Mouse (Mus musculus) liver, adult 2 months (tissue): Measurements from ENCODE around the gene Slc35e3. TPM values are rescaled to one million over a fixed set of nuclear protein-coding genes. Genes with fewer than 3 reads are reported as not detected.
A peak's percentile ranks its signal among the peaks of the same experiment; 100 is the strongest.

Source experiments
- DNase-seq: peaks from one replicate; pipeline ENCODE4 v3.0.0-alpha.2; 2011; ENCODE audit warnings: low read depth, low spot score; ENCODE audit errors: extremely low read depth
- H3K27ac ChIP-seq: fragments of 200-500 bp; replicated peaks from 2 replicates; pipeline ENCODE4 v1.5.1; 2012; ENCODE audit warnings: low read depth, mild to moderate bottlenecking, control low read depth, inconsistent platforms, low read length; ENCODE audit not compliant: insufficient read depth
- H3K27me3 ChIP-seq: fragments of 200-500 bp; 2 replicates; pipeline ENCODE4 v1.6.1; 2012; ENCODE audit warnings: mild to moderate bottlenecking, moderate library complexity, low read length, inconsistent platforms; ENCODE audit not compliant: control insufficient read depth, insufficient read depth
- H3K36me3 ChIP-seq: fragments of 200-500 bp; 2 replicates; pipeline ENCODE4 v1.6.1; 2012; ENCODE audit warnings: low read length, inconsistent platforms; ENCODE audit not compliant: control insufficient read depth, insufficient read depth
- H3K4me1 ChIP-seq: fragments of 200-500 bp; 2 replicates; pipeline ENCODE4 v1.6.1; 2011; ENCODE audit warnings: low read length; ENCODE audit not compliant: control insufficient read depth, insufficient read depth
- H3K4me3 ChIP-seq: fragments of 200-500 bp; 2 replicates; pipeline ENCODE4 v1.5.1; 2011; ENCODE audit warnings: low read depth, mild to moderate bottlenecking, control low read depth, low read length, moderate library complexity; ENCODE audit not compliant: insufficient read depth
- H3K79me2 ChIP-seq: fragments of 200-500 bp; 2 replicates; pipeline ENCODE4 v1.6.1; 2012; ENCODE audit warnings: inconsistent platforms, mild to moderate bottlenecking, low read length, moderate library complexity; ENCODE audit not compliant: control insufficient read depth, insufficient read depth
- H3K9ac ChIP-seq: fragments of 200-500 bp; 2 replicates; pipeline ENCODE4 v1.6.1; 2012; ENCODE audit warnings: low read depth, mild to moderate bottlenecking, control low read depth, inconsistent platforms, low read length
- CTCF ChIP-seq: fragments of 200-500 bp; IDR thresholded peaks from 2 replicates; pipeline ENCODE4 v1.5.1; 2011; ENCODE audit warnings: low read depth, low read length, control low read depth
- POLR2A ChIP-seq: fragments of 200-500 bp; IDR thresholded peaks from 2 replicates; pipeline ENCODE4 v1.6.1; 2011; ENCODE audit warnings: low read length, control low read depth; ENCODE audit not compliant: insufficient read depth; ENCODE audit errors: extremely low read depth
- WGBS: fragments of 180-500 bp; shearing (Covaris S2); methylation state at CpG from one replicate; pipeline ENCODE4 v1.1.7; 2018; 5-methylcytosine and 5-hydroxymethylcytosine counted together
- polyA plus RNA-seq: library from polyadenylated mRNA; depleted of rRNA; stranded (reverse); fragments of >200 nt; gene quantifications from 2 replicates; pipeline ENCODE4 v1.2.3, GENCODE M21; 2012
- total RNA-seq: library from RNA; depleted of rRNA; stranded (reverse); fragments of >200 nt; gene quantifications from 2 replicates; pipeline ENCODE4 v1.2.3, GENCODE M21; 2014

Gene Slc35e3
- total and polyA plus RNA-seq, 2 experiments, result 4.1 to 7.1 TPM

GRCm38 (mm10) chr10:117710604-117711141 lies 35.5 kb downstream of the Slc35e3 start, which contains the start of gene Mdm2:
Gene Mdm2, minus strand, starts transcription at chr10:117710758.
- peak within 1 kb of the TSS; percentile 99 for H3K27ac ChIP-seq
- H3K36me3 ChIP-seq, result peaks cover 7% of the 10 kb centered on the region
- H3K79me2 ChIP-seq, result peaks cover 10% of the 10 kb centered on the region; the same call in 1 of the 2 replicates
- peak; percentile 63 for DNase-seq
- under 1% methylated on average over 52 of the region's 52 CpGs for WGBS
- peak within 1 kb of the TSS; percentile 92 for H3K4me3 ChIP-seq
- H3K9ac ChIP-seq, result peak within 1 kb of the TSS; percentile 96
- TF ChIP-seq POLR2A (peak; percentile 71; the same call in 1 of the 2 replicates), CTCF (peak; percentile 82)
- H3K4me1 ChIP-seq, result peaks cover 12% of the 10 kb centered on the region
- H3K27me3 ChIP-seq, result no peaks in the 10 kb centered on the region

GRCm38 (mm10) chr10:117709930-117710603 lies 36.1 kb downstream of the Slc35e3 start:
- peak; percentile 75 for DNase-seq
- H3K27me3 ChIP-seq, result no peaks in the 10 kb centered on the region
- WGBS, result under 1% methylated on average over 56 of the region's 71 CpGs

GRCm38 (mm10) chr10:117709326-117709830 lies 36.8 kb downstream of the Slc35e3 start:
- H3K4me1 ChIP-seq, result peaks cover 12% of the 10 kb centered on the region
- DNase-seq, result peak; percentile 53
- H3K36me3 ChIP-seq, result peaks cover 17% of the 10 kb centered on the region
- H3K27me3 ChIP-seq, result no peaks in the 10 kb centered on the region
- peak overlapping the region; percentile 92 for H3K4me3 ChIP-seq
- TF ChIP-seq CTCF (no peak), POLR2A (no peak)
- peak overlapping the region; percentile 96; the same call in 1 of the 2 replicates for H3K9ac ChIP-seq
- peaks cover 12% of the 10 kb centered on the region; the same call in 1 of the 2 replicates for H3K79me2 ChIP-seq
- peak overlapping the region; percentile 99 for H3K27ac ChIP-seq
- WGBS, result 4% methylated on average over 12 of the region's 12 CpGs

More at GRCm38 (mm10) chr10:117709930-117710603, 36.1 kb downstream of the Slc35e3 start:
- Histone ChIP-seq H3K4me3 (peak overlapping the region; percentile 92), H3K9ac (peak overlapping the region; percentile 96), H3K4me1 (peaks cover 12% of the 10 kb centered on the region), H3K36me3 (peaks cover 12% of the 10 kb centered on the region), H3K27ac (peak overlapping the region; percentile 99), H3K79me2 (peaks cover 12% of the 10 kb centered on the region; the same call in 1 of the 2 replicates)
- TF ChIP-seq CTCF, result no peak
- peak; percentile 40; the same call in 1 of the 2 replicates for TF ChIP-seq POLR2A

GRCm38 (mm10) chr10:117708856-117709255 lies 37.3 kb downstream of the Slc35e3 start:
- DNase-seq, result peak; percentile 68
- TF ChIP-seq CTCF (no peak), POLR2A (no peak)
- H3K27me3 ChIP-seq, result no peaks in the 10 kb centered on the region
- peaks cover 13% of the 10 kb centered on the region for H3K4me1 ChIP-seq
- WGBS, result 14% methylated on average over 9 of the region's 9 CpGs
- peak overlapping the region; percentile 75 for H3K9ac ChIP-seq
- H3K4me3 ChIP-seq, result peak overlapping the region; percentile 56
- peak overlapping the region; percentile 46 for H3K27ac ChIP-seq
- H3K79me2 ChIP-seq, result peaks cover 12% of the 10 kb centered on the region; the same call in 1 of the 2 replicates
- H3K36me3 ChIP-seq, result peaks cover 18% of the 10 kb centered on the region

- peaks cover 12% of the 10 kb centered on the region; the same call in 1 of the 2 replicates for H3K79me2 ChIP-seq
Measured at GRCm38 (mm10) chr10:117708376-117708775, 37.8 kb downstream of the Slc35e3 start.

More at GRCm38 (mm10) chr10:117708376-117708775, 37.8 kb downstream of the Slc35e3 start:
- WGBS, result 92% methylated on average over 2 of the region's 2 CpGs
- DNase-seq, result no peak
- Histone ChIP-seq H3K4me1 (peaks cover 14% of the 10 kb centered on the region), H3K27me3 (no peaks in the 10 kb centered on the region), H3K4me3 (no peak overlapping the region), H3K36me3 (peaks cover 22% of the 10 kb centered on the region), H3K27ac (no peak overlapping the region), H3K9ac (no peak overlapping the region)
- TF ChIP-seq POLR2A (no peak), CTCF (no peak)
